Mouse (Mus musculus): ENCODE results near the gene Card11.

Card11 gene

DNA sequence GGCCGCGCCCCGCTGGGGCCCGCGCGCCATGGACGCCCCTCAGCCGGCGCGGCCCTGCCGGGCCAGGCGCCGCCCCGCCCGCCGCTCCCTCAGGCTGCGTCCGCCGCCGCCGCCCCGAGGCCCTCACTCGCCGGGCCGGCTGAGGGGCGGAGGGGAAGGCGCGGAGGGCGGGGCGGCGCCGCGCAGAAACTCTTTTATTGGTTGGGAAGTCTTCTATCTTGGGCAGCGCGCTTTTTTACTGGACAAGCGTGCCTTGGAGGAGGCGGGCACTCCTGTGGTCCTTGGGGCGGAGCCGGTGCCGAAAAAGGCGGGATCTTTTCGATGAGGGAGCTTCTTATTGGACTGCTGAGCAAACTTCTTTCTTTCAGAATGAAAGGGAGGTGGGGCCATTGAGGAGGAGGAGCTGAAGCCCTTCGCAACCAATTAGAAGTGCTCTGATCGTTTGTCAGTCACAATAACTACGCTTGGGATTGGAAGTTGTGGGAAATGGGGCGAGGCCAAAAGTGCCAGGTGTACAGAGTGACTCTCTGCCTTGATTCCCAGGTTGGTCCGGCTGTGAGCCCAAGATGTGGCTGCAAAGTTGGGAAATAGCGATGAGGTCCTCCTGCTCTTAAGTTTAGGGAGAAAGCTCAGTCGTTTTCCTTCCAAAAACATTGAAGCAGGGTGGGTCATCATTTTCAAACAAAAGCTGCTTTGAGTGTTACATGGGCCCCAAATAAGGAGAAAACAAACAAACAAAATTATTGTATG is 169.9 kb downstream of the Card11 start, which contains the start of gene Gna12:
Gene Gna12, minus strand, starts transcription at position 118 of the 750 bp plus-strand sequence.
- DNase-seq = peak; percentile 100

GRCm38 (mm10) chr5:140829911-140830294 is 170.5 kb downstream of the Card11 start:
- peak; percentile 76 for DNase-seq

DNA sequence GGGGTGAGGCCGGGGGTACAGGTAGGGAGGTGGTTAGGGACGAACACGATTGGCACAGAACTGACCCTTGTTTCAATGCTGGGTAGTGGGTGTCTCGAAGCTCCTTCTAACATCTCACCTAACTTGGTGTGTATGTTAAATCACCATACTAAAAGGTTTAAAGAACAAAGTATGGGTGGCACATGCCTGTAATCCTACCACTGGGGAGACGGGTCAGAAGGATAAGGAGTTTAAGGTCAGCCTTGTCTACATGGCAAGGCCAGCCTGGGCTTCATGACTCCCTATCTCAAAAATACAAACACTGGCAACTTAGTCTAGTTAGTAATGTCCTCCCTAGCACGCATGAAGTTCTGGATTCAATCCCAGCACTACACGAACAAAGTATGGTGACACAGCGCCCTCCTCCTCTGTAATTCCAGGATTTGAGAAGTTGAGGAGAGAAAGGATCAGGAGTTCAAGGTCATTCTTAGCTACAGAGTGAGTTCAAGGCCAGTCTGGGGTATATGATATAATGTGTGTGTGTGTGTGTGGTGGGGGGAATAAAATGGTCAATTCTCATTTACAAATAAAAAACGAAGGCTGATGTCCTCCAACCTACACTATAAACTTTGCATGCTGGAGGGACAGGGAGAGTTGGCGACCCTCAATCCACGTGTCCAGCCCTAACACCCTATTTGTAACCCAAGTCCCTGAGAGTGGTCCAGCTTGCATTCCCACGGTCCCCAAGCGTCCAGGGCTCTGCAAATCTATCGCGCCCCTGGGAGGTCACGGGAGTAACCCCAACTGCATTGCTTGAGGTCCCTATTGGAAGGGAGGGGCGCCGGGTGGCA is 171.1 kb downstream of the Card11 start:
- DNase-seq = peak; percentile 58

GRCm38 (mm10) chr5:140828363-140828762 is 172.0 kb downstream of the Card11 start:
- DNase-seq = no peak

- peak; percentile 38 for DNase-seq
Measured at GRCm38 (mm10) chr5:140827896-140828295, 172.5 kb downstream of the Card11 start.

GRCm38 (mm10) chr5:140827413-140827812 is 173.0 kb downstream of the Card11 start:
- no peak for DNase-seq

- no peak for DNase-seq
Measured at GRCm38 (mm10) chr5:140826796-140827195, 173.6 kb downstream of the Card11 start.

- no peak for DNase-seq
Measured at GRCm38 (mm10) chr5:140826118-140826517, 174.3 kb downstream of the Card11 start.

DNA sequence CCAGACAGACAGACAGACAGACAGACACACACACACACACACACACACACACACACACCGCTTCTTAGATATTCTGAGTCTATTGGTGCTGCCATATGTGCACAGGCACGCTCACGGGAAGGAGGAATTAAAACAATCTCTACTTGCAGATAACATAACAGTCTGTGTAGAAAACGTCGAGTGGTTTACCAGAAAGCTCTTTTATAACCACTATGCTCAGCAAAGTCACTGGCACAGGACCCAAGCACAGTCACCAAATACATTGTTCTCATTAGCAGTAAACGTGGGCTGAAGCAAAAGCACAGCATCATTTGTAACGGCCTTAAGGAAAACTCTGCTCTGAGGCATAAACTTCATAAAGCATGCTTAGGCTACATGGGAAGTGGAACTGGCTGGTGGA is 176.3 kb downstream of the Card11 start:
- DNase-seq = no peak

DNA sequence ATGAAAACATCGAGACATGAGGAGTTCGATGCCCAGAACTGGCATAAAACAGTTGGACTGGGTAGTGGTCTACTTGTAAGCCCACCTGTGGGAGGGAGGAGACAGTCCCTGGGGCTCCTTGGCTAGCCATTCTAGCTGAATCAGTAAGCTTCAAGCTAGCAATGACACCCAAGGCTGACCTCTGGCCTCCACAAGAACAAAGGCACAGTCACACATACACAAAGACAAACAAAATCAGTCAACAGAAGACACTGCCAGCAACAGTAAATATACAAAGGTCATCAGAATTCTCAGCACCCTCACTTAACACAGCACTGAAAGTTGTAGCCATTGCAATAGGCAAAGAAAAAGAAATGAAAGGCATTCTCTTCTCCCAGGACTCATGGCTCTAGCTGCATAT is 177.0 kb downstream of the Card11 start:
- no peak for DNase-seq
